Mouse (Mus musculus): ENCODE data around the gene Bax. TPM values are rescaled to one million over a fixed set of nuclear protein-coding genes. Genes with fewer than 3 reads are reported as not detected.
"Not testable (repeated sequence)": the region's sequence is repeated elsewhere in the genome, so short reads cannot be mapped to it uniquely, and the experiment has no call there.

Gene Bax
- total and polyA plus RNA-seq, 3 experiments = 87.2 to 342 (median 93.1) TPM

GRCm38 (mm10) chr7:45463987-45464778 lies 2.5 kb downstream of the Bax start:
- H3K4me1 ChIP-seq (ENCODE audit: insufficient read depth, low read depth, low read length) = peaks cover 60% of the 10 kb centered on the region

GRCm38 (mm10) chr7:45462868-45463267 lies 3.8 kb downstream of the Bax start:
- DNase-seq (ENCODE audit: low spot score); ATAC-seq (ENCODE audit: extremely low read depth, insufficient number of reproducible peaks, low FRiP score, poor library complexity, severe bottlenecking); H3K4me3 ChIP-seq (ENCODE audit: low read depth, low read length); H3K27me3 ChIP-seq (ENCODE audit: insufficient read depth, low read length); H3K9me3 ChIP-seq (replicated peaks): not testable (repeated sequence)
- peaks cover 61% of the 10 kb centered on the region for H3K4me1 ChIP-seq (ENCODE audit: insufficient read depth, low read depth, low read length)
- peaks cover 71% of the 10 kb centered on the region for H3K36me3 ChIP-seq (replicated peaks)

More at GRCm38 (mm10) chr7:45463987-45464778, 2.5 kb downstream of the Bax start:
- no peak for DNase-seq (ENCODE audit: low spot score)
- H3K9me3 ChIP-seq (replicated peaks) = no peaks in the 10 kb centered on the region
- H3K4me3 ChIP-seq (ENCODE audit: low read depth, low read length) = peak overlapping the region; percentile 94
- no peak for ATAC-seq (ENCODE audit: extremely low read depth, insufficient number of reproducible peaks, low FRiP score, poor library complexity, severe bottlenecking)
- no peak for TF ChIP-seq TAL1 (conservative IDR thresholded peaks at IDR 0.05; ENCODE audit: low read depth, low read length)
- TF ChIP-seq GATA1 (IDR thresholded peaks at IDR 0.05; ENCODE audit: borderline replicate concordance, low read length) = no peak
- TF ChIP-seq POLR2AphosphoS5 (IDR thresholded peaks at IDR 0.05; ENCODE audit: insufficient replicate concordance, low read depth, low read length) = no peak
- no peak for TF ChIP-seq GATA2 (IDR thresholded peaks at IDR 0.05; ENCODE audit: borderline replicate concordance, low read depth, low read length)
- no peak for TF ChIP-seq CTCF (IDR thresholded peaks at IDR 0.05; ENCODE audit: low read depth, low read length)
- H3K36me3 ChIP-seq (replicated peaks) = peaks cover 59% of the 10 kb centered on the region
- peaks cover 2% of the 10 kb centered on the region; the same call in 1 of the 2 replicates for H3K27me3 ChIP-seq (ENCODE audit: insufficient read depth, low read length)

GRCm38 (mm10) chr7:45462325-45462724 lies 4.4 kb downstream of the Bax start:
- peaks cover 76% of the 10 kb centered on the region for H3K36me3 ChIP-seq (replicated peaks)
- no peak for DNase-seq (ENCODE audit: low spot score)
- no peak for ATAC-seq (ENCODE audit: extremely low read depth, insufficient number of reproducible peaks, low FRiP score, poor library complexity, severe bottlenecking)
- no peak overlapping the region for H3K4me3 ChIP-seq (ENCODE audit: low read depth, low read length)
- peaks cover 66% of the 10 kb centered on the region for H3K4me1 ChIP-seq (ENCODE audit: insufficient read depth, low read depth, low read length)
- no peaks in the 10 kb centered on the region for H3K27me3 ChIP-seq (ENCODE audit: insufficient read depth, low read length)
- TF ChIP-seq GATA2 (IDR thresholded peaks at IDR 0.05; ENCODE audit: borderline replicate concordance, low read depth, low read length) (no peak), GATA1 (IDR thresholded peaks at IDR 0.05; ENCODE audit: borderline replicate concordance, low read length) (no peak)
- no peaks in the 10 kb centered on the region for H3K9me3 ChIP-seq (replicated peaks)

GRCm38 (mm10) chr7:45461781-45462180 lies 4.9 kb downstream of the Bax start:
- no peaks in the 10 kb centered on the region for H3K9me3 ChIP-seq (replicated peaks)

GRCm38 (mm10) chr7:45461326-45461725 lies 5.4 kb downstream of the Bax start:
- TF ChIP-seq CTCF (IDR thresholded peaks at IDR 0.05; ENCODE audit: low read depth, low read length) (no peak), GATA1 (IDR thresholded peaks at IDR 0.05; ENCODE audit: borderline replicate concordance, low read length) (no peak), GATA2 (IDR thresholded peaks at IDR 0.05; ENCODE audit: borderline replicate concordance, low read depth, low read length) (no peak), TAL1 (conservative IDR thresholded peaks at IDR 0.05; ENCODE audit: low read depth, low read length) (no peak), POLR2AphosphoS5 (IDR thresholded peaks at IDR 0.05; ENCODE audit: insufficient replicate concordance, low read depth, low read length) (no peak)
- DNase-seq (ENCODE audit: low spot score) (peak; percentile 44), ATAC-seq (ENCODE audit: extremely low read depth, insufficient number of reproducible peaks, low FRiP score, poor library complexity, severe bottlenecking) (no peak)
- peaks cover 71% of the 10 kb centered on the region for H3K4me1 ChIP-seq (ENCODE audit: insufficient read depth, low read depth, low read length)
- peak overlapping the region; percentile 87; the same call in 1 of the 2 replicates for H3K4me3 ChIP-seq (ENCODE audit: low read depth, low read length)
- H3K36me3 ChIP-seq (replicated peaks) = peaks cover 86% of the 10 kb centered on the region
- no peaks in the 10 kb centered on the region for H3K27me3 ChIP-seq (ENCODE audit: insufficient read depth, low read length)
- H3K9me3 ChIP-seq (replicated peaks) = no peaks in the 10 kb centered on the region

More at GRCm38 (mm10) chr7:45461781-45462180, 4.9 kb downstream of the Bax start:
- ATAC-seq (ENCODE audit: extremely low read depth, insufficient number of reproducible peaks, low FRiP score, poor library complexity, severe bottlenecking) (no peak), DNase-seq (ENCODE audit: low spot score) (no peak)
- peaks cover 66% of the 10 kb centered on the region for H3K4me1 ChIP-seq (ENCODE audit: insufficient read depth, low read depth, low read length)
- peak overlapping the region; percentile 61; the same call in 1 of the 2 replicates for H3K4me3 ChIP-seq (ENCODE audit: low read depth, low read length)
- no peaks in the 10 kb centered on the region for H3K27me3 ChIP-seq (ENCODE audit: insufficient read depth, low read length)
- no peak for TF ChIP-seq GATA1 (IDR thresholded peaks at IDR 0.05; ENCODE audit: borderline replicate concordance, low read length)
- no peak for TF ChIP-seq CTCF (IDR thresholded peaks at IDR 0.05; ENCODE audit: low read depth, low read length)
- no peak for TF ChIP-seq GATA2 (IDR thresholded peaks at IDR 0.05; ENCODE audit: borderline replicate concordance, low read depth, low read length)
- TF ChIP-seq TAL1 (conservative IDR thresholded peaks at IDR 0.05; ENCODE audit: low read depth, low read length) = no peak
- peaks cover 82% of the 10 kb centered on the region for H3K36me3 ChIP-seq (replicated peaks)

- Histone ChIP-seq H3K36me3 (replicated peaks) (peaks cover 88% of the 10 kb centered on the region), H3K9me3 (replicated peaks) (no peaks in the 10 kb centered on the region), H3K4me3 (ENCODE audit: low read depth, low read length) (peak overlapping the region; percentile 87), H3K27me3 (ENCODE audit: insufficient read depth, low read length) (no peaks in the 10 kb centered on the region), H3K4me1 (ENCODE audit: insufficient read depth, low read depth, low read length) (peaks cover 71% of the 10 kb centered on the region)
- TF ChIP-seq TAL1 (conservative IDR thresholded peaks at IDR 0.05; ENCODE audit: low read depth, low read length) = no peak
- no peak for TF ChIP-seq GATA1 (IDR thresholded peaks at IDR 0.05; ENCODE audit: borderline replicate concordance, low read length)
- DNase-seq (ENCODE audit: low spot score) (peak; percentile 85), ATAC-seq (ENCODE audit: extremely low read depth, insufficient number of reproducible peaks, low FRiP score, poor library complexity, severe bottlenecking) (peak; percentile 40)
Observed at GRCm38 (mm10) chr7:45460860-45461314, 5.8 kb downstream of the Bax start.
